Mouse (Mus musculus) limb, embryonic 11.5 days (tissue): ENCODE measurements around the gene Cep170. TPM values are rescaled to one million over a fixed set of nuclear protein-coding genes. Genes with fewer than 3 reads are reported as not detected.

Experiments
- ATAC-seq: fragments of 200-750 bp; cut with Nextera tagmentation; 2 replicates; pipeline ENCODE4 v1.8.0; 2017; ENCODE audit warnings: low read depth; ENCODE audit not compliant: insufficient number of reproducible peaks, low FRiP score, low TSS enrichment
- DNase-seq: peaks from one replicate; pipeline ENCODE4 v3.0.0-alpha.2; 2015; ENCODE audit warnings: low spot score
- H3K27ac ChIP-seq: fragments of 300-500 bp; sonication (generic); replicated peaks from 2 replicates; pipeline ENCODE4 v1.5.1; 2014; ENCODE audit warnings: low read depth, mild to moderate bottlenecking, low read length
- H3K27me3 ChIP-seq: fragments of 300-500 bp; sonication (generic); 2 replicates; pipeline ENCODE4 v1.6.1; 2014; ENCODE audit warnings: mild to moderate bottlenecking, low read length, mixed read lengths; ENCODE audit not compliant: control insufficient read depth, insufficient read depth
- H3K36me3 ChIP-seq: fragments of 300-500 bp; sonication (generic); 2 replicates; pipeline ENCODE4 v1.6.1; 2014; ENCODE audit warnings: mild to moderate bottlenecking, low read length, moderate library complexity, mixed read lengths; ENCODE audit not compliant: control insufficient read depth, insufficient read depth
- H3K4me1 ChIP-seq: fragments of 300-500 bp; sonication (generic); 2 replicates; pipeline ENCODE4 v1.6.1; 2014; ENCODE audit warnings: low read length, mixed read lengths; ENCODE audit not compliant: control insufficient read depth, insufficient read depth
- H3K4me2 ChIP-seq: fragments of 300-500 bp; sonication (generic); 2 replicates; pipeline ENCODE4 v1.6.1; 2014; ENCODE audit warnings: low read depth, mild to moderate bottlenecking, moderate library complexity; ENCODE audit not compliant: severe bottlenecking
- H3K4me3 ChIP-seq: fragments of 300-500 bp; sonication (generic); 2 replicates; pipeline ENCODE4 v1.5.1; 2014; ENCODE audit warnings: low read depth, low read length
- H3K9ac ChIP-seq: fragments of 300-500 bp; sonication (generic); 2 replicates; pipeline ENCODE4 v1.6.1; 2014; ENCODE audit warnings: mild to moderate bottlenecking, low read length
- H3K9me3 ChIP-seq: fragments of 300-500 bp; sonication (generic); 2 replicates; pipeline ENCODE4 v1.6.1; 2016; ENCODE audit warnings: low read length; ENCODE audit not compliant: control insufficient read depth
- WGBS: fragments of 180-500 bp; shearing (Covaris S2); extraction: QIAGEN DNeasy Blood & Tissue Kit; methylation state at CpG from one replicate; pipeline ENCODE4 v1.1.7; 2014; 5-methylcytosine and 5-hydroxymethylcytosine counted together
- microRNA counts: library from miRNA; unstranded; fragments of <30 nt; microRNA quantifications from one replicate; lab custom pipeline; 2016
- microRNA-seq: library from miRNA; unstranded; fragments of <30 nt; microRNA quantifications from one replicate; pipeline ENCODE4, GENCODE M21; 2016
- polyA plus RNA-seq: library from polyadenylated mRNA; unstranded; fragments of >200 nt; fragmentation: Nextera tagmentation; extraction: Ambion mirVana; gene quantifications from 2 replicates; pipeline ENCODE4 v1.2.1, GENCODE M21; 2014

Cep170 gene
- polyA plus RNA-seq, 1 experiment from 2014 or later, result 35.6 TPM

DNA sequence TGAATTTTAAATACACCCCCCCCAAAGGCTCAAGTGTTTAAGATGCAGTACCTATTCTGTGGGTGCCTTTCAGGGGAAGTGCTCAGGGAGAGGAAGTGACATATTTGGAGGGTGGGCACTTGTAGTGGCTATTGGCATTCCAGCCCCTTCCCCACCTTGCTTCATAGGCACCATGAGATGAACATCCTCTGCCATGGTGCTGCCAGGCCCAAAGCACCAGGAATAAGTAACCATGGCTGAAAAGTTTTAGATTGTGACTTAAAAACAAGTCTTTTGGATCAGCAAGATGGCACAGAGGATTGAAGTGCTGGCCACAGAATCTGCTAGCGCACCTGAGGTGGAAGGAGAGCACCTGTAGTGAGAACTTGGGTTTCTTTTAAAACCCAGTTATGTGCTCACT, 113.6 kb downstream of the Cep170 start:
- H3K36me3 ChIP-seq, result no peaks in the 10 kb centered on the region
- no peak overlapping the region for H3K4me2 ChIP-seq
- 100% methylated on average over 1 of the region's 1 CpGs for WGBS
- no peak overlapping the region for H3K9ac ChIP-seq
- ATAC-seq, result no peak
- no peaks in the 10 kb centered on the region for H3K27me3 ChIP-seq
- H3K27ac ChIP-seq, result no peak overlapping the region
- H3K9me3 ChIP-seq, result no peaks in the 10 kb centered on the region
- DNase-seq, result no peak
- no peak overlapping the region for H3K4me3 ChIP-seq
- H3K4me1 ChIP-seq, result no peaks in the 10 kb centered on the region

DNA sequence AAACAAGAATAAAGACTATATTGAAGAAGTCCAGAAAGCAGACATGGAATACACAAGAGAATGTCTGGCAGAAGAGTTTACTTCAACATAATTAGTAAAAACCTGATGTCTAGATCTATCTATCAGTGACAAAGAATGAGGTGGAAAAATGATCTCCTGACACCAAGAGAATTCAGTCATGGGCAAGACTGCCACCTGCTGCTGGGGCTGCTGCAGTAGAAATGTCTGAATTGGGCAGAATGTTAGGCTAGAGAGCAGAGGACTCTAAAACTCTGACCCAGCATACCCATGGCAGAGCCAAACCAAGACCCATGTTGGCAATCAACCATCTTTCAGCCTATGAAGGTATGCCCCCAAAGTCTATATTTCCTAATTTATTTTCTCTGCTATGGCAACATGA, 114.1 kb downstream of the Cep170 start:
- H3K27ac ChIP-seq, result no peak overlapping the region
- DNase-seq, result no peak
- H3K9ac ChIP-seq, result no peak overlapping the region
- no peak for ATAC-seq
- no peaks in the 10 kb centered on the region for H3K27me3 ChIP-seq
- H3K4me2 ChIP-seq, result no peak overlapping the region
- no peaks in the 10 kb centered on the region for H3K4me1 ChIP-seq
- no peaks in the 10 kb centered on the region for H3K36me3 ChIP-seq
- H3K9me3 ChIP-seq, result no peaks in the 10 kb centered on the region
- no peak overlapping the region for H3K4me3 ChIP-seq

DNA sequence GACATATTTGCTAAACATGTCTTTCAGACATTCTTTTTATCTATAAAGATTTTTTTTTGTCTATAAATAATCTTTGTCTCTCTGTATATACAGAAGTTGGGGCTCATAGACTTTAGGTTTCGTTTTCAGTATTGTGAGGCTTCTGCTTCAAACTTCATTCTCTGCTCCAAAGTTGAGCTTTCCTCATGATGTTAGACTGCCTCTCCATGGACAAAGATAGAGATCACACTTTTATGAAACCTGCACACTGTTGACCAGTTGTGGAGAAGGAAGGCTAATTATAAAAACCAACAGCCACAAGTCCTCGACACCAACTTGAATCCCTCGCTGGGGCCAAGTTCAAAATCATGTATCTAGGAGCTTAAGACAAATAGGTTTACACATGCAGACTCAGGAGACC, 115.2 kb downstream of the Cep170 start:
- H3K27me3 ChIP-seq, result no peaks in the 10 kb centered on the region
- ATAC-seq, result no peak
- H3K36me3 ChIP-seq, result no peaks in the 10 kb centered on the region
- no peaks in the 10 kb centered on the region for H3K4me1 ChIP-seq
- no peak overlapping the region for H3K4me3 ChIP-seq
- no peak overlapping the region for H3K27ac ChIP-seq
- WGBS, result 83% methylated on average over 3 of the region's 3 CpGs
- H3K4me2 ChIP-seq, result no peak overlapping the region
- H3K9me3 ChIP-seq, result no peaks in the 10 kb centered on the region
- DNase-seq, result no peak
- H3K9ac ChIP-seq, result no peak overlapping the region

DNA sequence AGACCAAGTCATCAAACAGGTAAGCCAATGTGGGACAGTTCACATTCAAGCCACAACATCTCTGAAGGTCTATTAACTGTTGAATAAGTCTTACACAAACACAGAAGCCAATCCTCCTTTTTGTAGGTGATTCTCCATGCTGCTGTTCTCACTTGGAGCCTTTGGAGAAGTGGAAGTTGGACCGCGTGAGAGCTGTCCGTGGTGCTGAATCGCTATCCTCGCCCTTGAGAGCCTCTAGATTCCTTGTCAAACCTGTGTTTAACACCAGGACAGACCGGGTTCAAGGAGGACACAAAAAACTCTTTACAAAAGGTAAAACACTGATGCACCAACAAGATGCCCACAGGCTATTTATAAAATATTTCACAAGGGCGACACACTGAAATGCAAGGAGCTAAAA, 116.8 kb downstream of the Cep170 start:
- DNase-seq (peak; percentile 84), ATAC-seq (no peak)
- H3K36me3 ChIP-seq, result no peaks in the 10 kb centered on the region
- H3K27ac ChIP-seq, result no peak overlapping the region
- no peaks in the 10 kb centered on the region for H3K27me3 ChIP-seq
- H3K9me3 ChIP-seq, result no peaks in the 10 kb centered on the region
- 24% methylated on average over 7 of the region's 7 CpGs for WGBS
- no peaks in the 10 kb centered on the region for H3K4me1 ChIP-seq
- H3K4me3 ChIP-seq, result no peak overlapping the region
- H3K4me2 ChIP-seq, result no peak overlapping the region
- H3K9ac ChIP-seq, result no peak overlapping the region

DNA sequence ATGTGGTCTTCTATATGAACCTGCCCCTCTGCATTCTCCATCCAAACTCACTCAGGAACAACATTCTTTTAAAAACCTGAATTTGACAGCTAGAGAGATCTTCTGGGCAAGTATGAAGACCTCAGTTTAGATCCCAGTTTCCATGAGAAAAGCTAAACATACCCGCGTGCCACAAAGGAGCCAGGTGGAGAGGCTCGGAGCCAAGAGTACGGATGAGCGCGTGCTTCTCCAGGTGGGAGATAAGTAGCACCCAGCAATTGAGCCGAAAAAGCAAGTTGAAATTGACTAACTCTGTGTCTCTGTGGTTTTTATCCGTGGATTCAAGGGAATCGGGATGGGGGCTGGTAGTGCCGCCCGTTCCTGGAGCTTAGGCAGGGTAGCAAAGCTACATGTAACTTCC, 122.8 kb downstream of the Cep170 start:
- no peaks in the 10 kb centered on the region for H3K36me3 ChIP-seq
- no peaks in the 10 kb centered on the region for H3K27me3 ChIP-seq
- no peak overlapping the region for H3K9ac ChIP-seq
- H3K4me3 ChIP-seq, result no peak overlapping the region
- H3K27ac ChIP-seq, result no peak overlapping the region
- DNase-seq, result no peak
- H3K4me1 ChIP-seq, result no peaks in the 10 kb centered on the region
- 95% methylated on average over 11 of the region's 11 CpGs for WGBS
- no peak for ATAC-seq
- no peaks in the 10 kb centered on the region for H3K9me3 ChIP-seq
- no peak overlapping the region for H3K4me2 ChIP-seq

DNA sequence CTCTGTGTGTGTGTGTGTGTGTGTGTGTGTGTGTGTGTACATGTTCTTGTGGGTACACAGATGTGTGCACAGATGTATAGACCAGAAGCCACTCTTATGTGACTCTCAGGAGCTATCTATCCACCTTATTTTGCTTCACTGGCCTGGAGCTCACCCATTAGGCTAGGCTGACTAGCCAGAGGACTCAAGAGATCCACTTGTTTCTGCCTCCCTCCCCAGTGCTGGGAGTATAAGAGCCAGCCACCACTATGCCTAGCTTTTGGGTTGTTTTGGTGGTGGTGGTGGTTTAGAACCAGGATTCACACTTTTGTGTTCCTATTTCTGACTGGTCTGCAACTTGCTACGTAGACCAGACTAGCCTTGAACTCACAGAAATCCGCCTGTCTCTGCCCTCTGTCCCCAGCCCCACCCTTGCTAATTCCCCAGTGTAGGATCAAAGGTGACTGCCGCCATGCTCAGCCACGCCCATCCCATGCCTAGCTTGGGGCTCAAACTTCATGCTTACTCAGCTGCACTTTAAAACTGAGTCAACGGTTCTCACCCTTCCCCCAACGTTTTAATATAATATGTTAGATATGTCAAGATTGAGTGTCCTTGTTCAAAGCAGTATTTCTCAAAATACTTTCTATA, 125.5 kb downstream of the Cep170 start:
- Histone ChIP-seq H3K36me3 (no peaks in the 10 kb centered on the region), H3K4me2 (no peak overlapping the region), H3K9me3 (no peaks in the 10 kb centered on the region), H3K9ac (no peak overlapping the region), H3K27me3 (no peaks in the 10 kb centered on the region), H3K27ac (no peak overlapping the region), H3K4me1 (no peaks in the 10 kb centered on the region), H3K4me3 (no peak overlapping the region)
- no peak for DNase-seq
- ATAC-seq, result no peak
- WGBS, result 84% methylated on average over 6 of the region's 6 CpGs

MicroRNAs encoded within 50 kb of the gene (microRNA counts, 519-probe panel; counts per million panel counts)
- 3,781 counts per million, percentile 53 among the panel's probes with 10 or more counts for microRNA mmu-miR-350 (lab: Ali Mortazavi, UCI)

Small RNA genes lying within 50 kb of the gene (microRNA-seq; reads per million reads assigned to microRNA genes)
- 331 reads per million, percentile 63 among the genes with 10 or more reads in this experiment for gene Mir350

Other genes starting within 250 kb of the Cep170 start
- gene Sdccag8, start 593 bp upstream of the Cep170 start, polyA plus RNA-seq, result 13.1 and 14.6 TPM in 2 replicates